Mouse (Mus musculus) stomach, embryonic 15.5 days (tissue): ENCODE results near the gene Odf3l2. TPM values are rescaled to one million over a fixed set of nuclear protein-coding genes. Genes with fewer than 3 reads are reported as not detected.
A peak's percentile ranks its signal among the peaks of the same experiment; 100 is the strongest.

Experiments used
- ATAC-seq: fragments of 200-750 bp; cut with Nextera tagmentation; 2 replicates; pipeline ENCODE4 v1.8.0; 2017; ENCODE audit warnings: low read depth, moderate number of reproducible peaks, moderate TSS enrichment; ENCODE audit not compliant: insufficient read depth, low FRiP score
- H3K27ac ChIP-seq: fragments of 300-500 bp; sonication (generic); 2 replicates; pipeline ENCODE4 v1.5.1; 2015; ENCODE audit warnings: mild to moderate bottlenecking, inconsistent platforms
- H3K27me3 ChIP-seq: fragments of 300-500 bp; sonication (generic); replicated peaks from 2 replicates; pipeline ENCODE4 v1.6.1; 2015; ENCODE audit warnings: inconsistent platforms
- H3K36me3 ChIP-seq: fragments of 300-500 bp; sonication (generic); 2 replicates; pipeline ENCODE4 v1.6.1; 2015; ENCODE audit warnings: inconsistent platforms
- H3K4me1 ChIP-seq: fragments of 300-500 bp; sonication (generic); 2 replicates; pipeline ENCODE4 v1.6.1; 2015; ENCODE audit warnings: inconsistent platforms
- H3K4me2 ChIP-seq: fragments of 300-500 bp; sonication (generic); 2 replicates; pipeline ENCODE4 v1.6.1; 2015; ENCODE audit warnings: mild to moderate bottlenecking, inconsistent platforms
- H3K4me3 ChIP-seq: fragments of 300-500 bp; sonication (generic); replicated peaks from 2 replicates; pipeline ENCODE4 v1.5.1; 2015; ENCODE audit warnings: inconsistent platforms
- H3K9ac ChIP-seq: fragments of 300-500 bp; sonication (generic); 2 replicates; pipeline ENCODE4 v1.6.1; 2015; ENCODE audit warnings: inconsistent platforms
- H3K9me3 ChIP-seq: fragments of 300-500 bp; sonication (generic); 2 replicates; pipeline ENCODE4 v1.6.1; 2016; ENCODE audit warnings: inconsistent platforms
- WGBS: fragments of 180-500 bp; shearing (Covaris S2); methylation state at CpG from one replicate; pipeline ENCODE4 v1.1.7; 2015; 5-methylcytosine and 5-hydroxymethylcytosine counted together
- polyA plus RNA-seq: library from polyadenylated mRNA; unstranded; fragments of >200 nt; fragmentation: Nextera tagmentation; extraction: Ambion mirVana; gene quantifications from 2 replicates; pipeline ENCODE4 v1.2.1, GENCODE M21; 2015

Gene Odf3l2
- polyA plus RNA-seq, 1 experiment from 2014 or later, result not detected

GRCm38 (mm10) chr10:79668771-79669575 is 23.4 kb upstream of the Odf3l2 start, which contains the start of gene Tpgs1:
Tpgs1 (plus strand) TSS chr10:79669369.
- Histone ChIP-seq H3K27ac (peak within 1 kb of the TSS; percentile 94), H3K4me2 (peak within 1 kb of the TSS; percentile 89), H3K4me1 (peaks cover 15% of the 10 kb centered on the region), H3K4me3 (peak within 1 kb of the TSS; percentile 100), H3K36me3 (peaks cover 6% of the 10 kb centered on the region; the same call in 1 of the 2 replicates), H3K9me3 (no peaks in the 10 kb centered on the region), H3K27me3 (no peaks in the 10 kb centered on the region), H3K9ac (peak within 1 kb of the TSS; percentile 92)
- ATAC-seq, result peak; percentile 64
- WGBS, result under 1% methylated on average over 45 of the region's 45 CpGs

GRCm38 (mm10) chr10:79668076-79668475 is 22.5 kb upstream of the Odf3l2 start:
- peaks cover 11% of the 10 kb centered on the region for H3K4me1 ChIP-seq
- no peaks in the 10 kb centered on the region for H3K36me3 ChIP-seq
- H3K4me3 ChIP-seq, result no peak overlapping the region
- ATAC-seq, result no peak
- no peak overlapping the region for H3K4me2 ChIP-seq
- no peaks in the 10 kb centered on the region for H3K27me3 ChIP-seq
- no peaks in the 10 kb centered on the region for H3K9me3 ChIP-seq
- no peak overlapping the region for H3K27ac ChIP-seq
- H3K9ac ChIP-seq, result no peak overlapping the region
- 78% methylated on average over 5 of the region's 5 CpGs for WGBS

GRCm38 (mm10) chr10:79666493-79666892 is 21.0 kb upstream of the Odf3l2 start:
- Histone ChIP-seq H3K4me3 (no peak overlapping the region), H3K36me3 (no peaks in the 10 kb centered on the region), H3K27me3 (no peaks in the 10 kb centered on the region), H3K4me2 (no peak overlapping the region), H3K9ac (no peak overlapping the region), H3K9me3 (no peaks in the 10 kb centered on the region), H3K27ac (no peak overlapping the region), H3K4me1 (peaks cover 11% of the 10 kb centered on the region)
- 63% methylated on average over 9 of the region's 9 CpGs for WGBS
- no peak for ATAC-seq

- Histone ChIP-seq H3K27me3 (no peaks in the 10 kb centered on the region), H3K4me1 (peaks cover 5% of the 10 kb centered on the region), H3K36me3 (no peaks in the 10 kb centered on the region), H3K27ac (no peak overlapping the region), H3K4me2 (peak overlapping the region; percentile 8; the same call in 1 of the 2 replicates), H3K9ac (no peak overlapping the region), H3K9me3 (no peaks in the 10 kb centered on the region), H3K4me3 (peak overlapping the region; percentile 13; the same call in 1 of the 2 replicates)
- WGBS, result 77% methylated on average over 8 of the region's 8 CpGs
- peak; percentile 11; the same call in 1 of the 2 replicates for ATAC-seq
These were observed 19.5 kb upstream of the Odf3l2 start for GRCm38 (mm10) chr10:79665051-79665450.

- no peak within 1 kb of the TSS for H3K27ac ChIP-seq
- H3K27me3 ChIP-seq, result no peaks in the 10 kb centered on the region
- H3K4me3 ChIP-seq, result peak within 1 kb of the TSS; percentile 13; the same call in 1 of the 2 replicates
- peak within 1 kb of the TSS; percentile 8 for H3K4me2 ChIP-seq
- H3K9ac ChIP-seq, result no peak within 1 kb of the TSS
- no peaks in the 10 kb centered on the region for H3K36me3 ChIP-seq
- ATAC-seq, result no peak
- 0 out of 2 replicates have a peak, but pooled peaks cover 4% of the 10 kb centered on the region for H3K4me1 ChIP-seq
- H3K9me3 ChIP-seq, result no peaks in the 10 kb centered on the region
- 12% methylated on average over 13 of the region's 13 CpGs for WGBS
These were observed 18.7 kb upstream of the Odf3l2 start, which contains the start of gene Madcam1 for GRCm38 (mm10) chr10:79664131-79664665. Madcam1 (plus strand) TSS chr10:79664559.

- Histone ChIP-seq H3K36me3 (no peaks in the 10 kb centered on the region), H3K9ac (no peak overlapping the region), H3K4me1 (0 out of 2 replicates have a peak, but pooled peaks cover 4% of the 10 kb centered on the region), H3K9me3 (no peaks in the 10 kb centered on the region), H3K4me3 (no peak overlapping the region), H3K4me2 (no peak overlapping the region), H3K27ac (no peak overlapping the region), H3K27me3 (no peaks in the 10 kb centered on the region)
- 39% methylated on average over 3 of the region's 3 CpGs for WGBS
- no peak for ATAC-seq
These were observed 16.3 kb upstream of the Odf3l2 start for GRCm38 (mm10) chr10:79661861-79662260.

GRCm38 (mm10) chr10:79660298-79660697 is 14.8 kb upstream of the Odf3l2 start:
- Histone ChIP-seq H3K9me3 (no peaks in the 10 kb centered on the region), H3K4me2 (no peak overlapping the region), H3K4me3 (no peak overlapping the region), H3K27me3 (no peaks in the 10 kb centered on the region), H3K4me1 (0 out of 2 replicates have a peak, but pooled peaks cover 4% of the 10 kb centered on the region), H3K27ac (no peak overlapping the region), H3K36me3 (no peaks in the 10 kb centered on the region), H3K9ac (no peak overlapping the region)
- no peak for ATAC-seq
- 83% methylated on average over 2 of the region's 2 CpGs for WGBS

- no peak for ATAC-seq
- no peak overlapping the region for H3K4me3 ChIP-seq
- 20% methylated on average over 4 of the region's 4 CpGs for WGBS
- no peaks in the 10 kb centered on the region for H3K9me3 ChIP-seq
- H3K4me1 ChIP-seq, result no peaks in the 10 kb centered on the region
- H3K4me2 ChIP-seq, result no peak overlapping the region
- no peaks in the 10 kb centered on the region for H3K27me3 ChIP-seq
- no peak overlapping the region for H3K27ac ChIP-seq
- H3K36me3 ChIP-seq, result no peaks in the 10 kb centered on the region
- no peak overlapping the region for H3K9ac ChIP-seq
These were observed 13.3 kb upstream of the Odf3l2 start for GRCm38 (mm10) chr10:79658829-79659228.

- no peaks in the 10 kb centered on the region for H3K9me3 ChIP-seq
- 40% methylated on average over 1 of the region's 1 CpGs for WGBS
- no peak overlapping the region for H3K4me2 ChIP-seq
- H3K9ac ChIP-seq, result no peak overlapping the region
- H3K4me3 ChIP-seq, result no peak overlapping the region
- peaks cover 8% of the 10 kb centered on the region; the same call in 1 of the 2 replicates for H3K27me3 ChIP-seq
- H3K27ac ChIP-seq, result no peak overlapping the region
- H3K4me1 ChIP-seq, result no peaks in the 10 kb centered on the region
- ATAC-seq, result no peak
- H3K36me3 ChIP-seq, result no peaks in the 10 kb centered on the region
These were observed 9.4 kb upstream of the Odf3l2 start for GRCm38 (mm10) chr10:79654946-79655395.

GRCm38 (mm10) chr10:79652789-79653188 is 7.3 kb upstream of the Odf3l2 start:
- no peaks in the 10 kb centered on the region for H3K4me1 ChIP-seq
- H3K9ac ChIP-seq, result no peak overlapping the region
- no peak overlapping the region for H3K4me3 ChIP-seq
- H3K36me3 ChIP-seq, result no peaks in the 10 kb centered on the region
- no peak for ATAC-seq
- H3K4me2 ChIP-seq, result no peak overlapping the region
- WGBS, result 83% methylated on average over 7 of the region's 7 CpGs
- H3K9me3 ChIP-seq, result no peaks in the 10 kb centered on the region
- H3K27ac ChIP-seq, result no peak overlapping the region
- peaks cover 8% of the 10 kb centered on the region; the same call in 1 of the 2 replicates for H3K27me3 ChIP-seq

GRCm38 (mm10) chr10:79649070-79649751 is 3.7 kb upstream of the Odf3l2 start:
- WGBS, result 24% methylated on average over 7 of the region's 7 CpGs
- H3K9me3 ChIP-seq, result no peaks in the 10 kb centered on the region
- no peaks in the 10 kb centered on the region for H3K4me1 ChIP-seq
- H3K36me3 ChIP-seq, result no peaks in the 10 kb centered on the region
- no peak overlapping the region for H3K9ac ChIP-seq
- H3K4me2 ChIP-seq, result no peak overlapping the region
- H3K27me3 ChIP-seq, result peaks cover 8% of the 10 kb centered on the region; the same call in 1 of the 2 replicates
- no peak overlapping the region for H3K4me3 ChIP-seq
- no peak overlapping the region for H3K27ac ChIP-seq
- no peak for ATAC-seq
